Mouse (Mus musculus) lung, embryonic 16.5 days (tissue): ENCODE results near the gene Eif4a1. TPM values are rescaled to one million over a fixed set of nuclear protein-coding genes. Genes with fewer than 3 reads are reported as not detected.

Source experiments
- ATAC-seq: fragments of 200-750 bp; cut with Nextera tagmentation; 2 replicates; pipeline ENCODE4 v1.8.0; 2017; ENCODE audit warnings: low read depth, mild to moderate bottlenecking, moderate library complexity
- H3K27ac ChIP-seq: fragments of 300-500 bp; sonication (generic); 2 replicates; pipeline ENCODE4 v1.5.1; 2014; ENCODE audit warnings: mild to moderate bottlenecking, control low read depth, low read length
- H3K27me3 ChIP-seq: fragments of 300-500 bp; sonication (generic); 2 replicates; pipeline ENCODE4 v1.6.1; 2014; ENCODE audit warnings: low read depth, low read length, mixed read lengths; ENCODE audit not compliant: control insufficient read depth, insufficient read depth
- H3K36me3 ChIP-seq: fragments of 300-500 bp; sonication (generic); 2 replicates; pipeline ENCODE4 v1.6.1; 2014; ENCODE audit warnings: low read length; ENCODE audit not compliant: control insufficient read depth, insufficient read depth
- H3K4me1 ChIP-seq: fragments of 300-500 bp; sonication (generic); replicated peaks from 2 replicates; pipeline ENCODE4 v1.6.1; 2014; ENCODE audit warnings: low read length, mixed read lengths; ENCODE audit not compliant: control insufficient read depth, insufficient read depth
- H3K4me2 ChIP-seq: fragments of 300-500 bp; sonication (generic); 2 replicates; pipeline ENCODE4 v1.6.1; 2014; ENCODE audit warnings: low read depth, low read length, control low read depth
- H3K4me3 ChIP-seq: fragments of 300-500 bp; sonication (generic); 2 replicates; pipeline ENCODE4 v1.5.1; 2014; ENCODE audit warnings: mild to moderate bottlenecking, low read length, control low read depth
- H3K9ac ChIP-seq: fragments of 300-500 bp; sonication (generic); 2 replicates; pipeline ENCODE4 v1.6.1; 2014; ENCODE audit warnings: low read length, control low read depth
- H3K9me3 ChIP-seq: fragments of 300-500 bp; sonication (generic); 2 replicates; pipeline ENCODE4 v1.6.1; 2016; ENCODE audit warnings: low read length; ENCODE audit not compliant: control insufficient read depth
- WGBS: fragments of 180-500 bp; shearing (Covaris S2); extraction: QIAGEN DNeasy Blood & Tissue Kit; methylation state at CpG from one replicate; pipeline ENCODE4 v1.1.7; 2014; 5-methylcytosine and 5-hydroxymethylcytosine counted together
- polyA plus RNA-seq: library from polyadenylated mRNA; unstranded; fragments of >200 nt; fragmentation: Nextera tagmentation; extraction: Ambion mirVana; gene quantifications from 2 replicates; pipeline ENCODE4 v1.2.1, GENCODE M21; 2015

Gene Eif4a1
- polyA plus RNA-seq, 1 experiment from 2014 or later: 624 TPM

GRCm38 (mm10) chr11:69692863-69693262 is 20.6 kb upstream of the Eif4a1 start:
- Histone ChIP-seq H3K4me3 (no peak overlapping the region), H3K9me3 (no peaks in the 10 kb centered on the region), H3K4me1 (peaks cover 12% of the 10 kb centered on the region; the same call in 1 of the 2 replicates), H3K4me2 (no peak overlapping the region), H3K36me3 (no peaks in the 10 kb centered on the region), H3K27me3 (no peaks in the 10 kb centered on the region), H3K27ac (no peak overlapping the region), H3K9ac (no peak overlapping the region)
- 71% methylated on average over 6 of the region's 6 CpGs for WGBS
- no peak for ATAC-seq

GRCm38 (mm10) chr11:69692196-69692811 is 20.1 kb upstream of the Eif4a1 start:
- 64% methylated on average over 9 of the region's 9 CpGs for WGBS
- no peaks in the 10 kb centered on the region for H3K36me3 ChIP-seq
- H3K27ac ChIP-seq: no peak overlapping the region

GRCm38 (mm10) chr11:69689891-69690290 is 17.7 kb upstream of the Eif4a1 start:
- Histone ChIP-seq H3K27me3 (no peaks in the 10 kb centered on the region), H3K4me1 (peaks cover 22% of the 10 kb centered on the region), H3K9ac (no peak overlapping the region), H3K27ac (no peak overlapping the region), H3K9me3 (no peaks in the 10 kb centered on the region), H3K36me3 (no peaks in the 10 kb centered on the region), H3K4me3 (no peak overlapping the region), H3K4me2 (no peak overlapping the region)
- 84% methylated on average over 1 of the region's 1 CpGs for WGBS
- ATAC-seq: no peak

More at GRCm38 (mm10) chr11:69692196-69692811, 20.1 kb upstream of the Eif4a1 start:
- ATAC-seq: no peak
- Histone ChIP-seq H3K4me1 (peaks cover 12% of the 10 kb centered on the region; the same call in 1 of the 2 replicates), H3K9me3 (no peaks in the 10 kb centered on the region), H3K9ac (no peak overlapping the region), H3K27me3 (no peaks in the 10 kb centered on the region), H3K4me3 (no peak overlapping the region), H3K4me2 (no peak overlapping the region)

GRCm38 (mm10) chr11:69687061-69687460 is 14.8 kb upstream of the Eif4a1 start:
- H3K27ac ChIP-seq: peak overlapping the region; percentile 95; the same call in 1 of the 2 replicates
- WGBS: 58% methylated on average over 5 of the region's 5 CpGs
- no peak overlapping the region for H3K4me2 ChIP-seq
- H3K27me3 ChIP-seq: no peaks in the 10 kb centered on the region
- ATAC-seq: no peak
- peaks cover 33% of the 10 kb centered on the region for H3K4me1 ChIP-seq
- H3K36me3 ChIP-seq: no peaks in the 10 kb centered on the region
- no peak overlapping the region for H3K4me3 ChIP-seq
- peak overlapping the region; percentile 50 for H3K9ac ChIP-seq
- H3K9me3 ChIP-seq: no peaks in the 10 kb centered on the region

- 4% methylated on average over 4 of the region's 4 CpGs for WGBS
- H3K9ac ChIP-seq: peak overlapping the region; percentile 50
Observed at GRCm38 (mm10) chr11:69686377-69686776, 14.2 kb upstream of the Eif4a1 start.

GRCm38 (mm10) chr11:69685526-69686148 is 13.4 kb upstream of the Eif4a1 start, which contains the start of gene Tnfsf13:
Gene Tnfsf13, minus strand, starts transcription at chr11:69685784.
- Histone ChIP-seq H3K4me1 (peaks cover 39% of the 10 kb centered on the region), H3K4me3 (peak within 1 kb of the TSS; percentile 14; the same call in 1 of the 2 replicates), H3K27me3 (no peaks in the 10 kb centered on the region), H3K27ac (peak within 1 kb of the TSS; percentile 95), H3K4me2 (peak within 1 kb of the TSS; percentile 41), H3K9me3 (no peaks in the 10 kb centered on the region), H3K36me3 (no peaks in the 10 kb centered on the region), H3K9ac (peak within 1 kb of the TSS; percentile 63)
- 34% methylated on average over 10 of the region's 10 CpGs for WGBS
- ATAC-seq: peak; percentile 57

More at GRCm38 (mm10) chr11:69686377-69686776, 14.2 kb upstream of the Eif4a1 start:
- 0 out of 2 replicates have a peak overlapping the region, but pooled peaks have one; percentile 2 for H3K4me3 ChIP-seq
- no peaks in the 10 kb centered on the region for H3K9me3 ChIP-seq
- H3K4me2 ChIP-seq: peak overlapping the region; percentile 24
- H3K27me3 ChIP-seq: no peaks in the 10 kb centered on the region
- ATAC-seq: 0 out of 2 replicates have a peak, but pooled peaks have one; percentile 18
- peak overlapping the region; percentile 95 for H3K27ac ChIP-seq
- peaks cover 33% of the 10 kb centered on the region for H3K4me1 ChIP-seq
- H3K36me3 ChIP-seq: no peaks in the 10 kb centered on the region

GRCm38 (mm10) chr11:69684936-69685335 is 12.7 kb upstream of the Eif4a1 start:
- Histone ChIP-seq H3K9ac (peak overlapping the region; percentile 50), H3K27ac (peak overlapping the region; percentile 95), H3K4me1 (peaks cover 45% of the 10 kb centered on the region), H3K27me3 (no peaks in the 10 kb centered on the region), H3K36me3 (no peaks in the 10 kb centered on the region), H3K4me3 (no peak overlapping the region), H3K4me2 (no peak overlapping the region), H3K9me3 (no peaks in the 10 kb centered on the region)
- ATAC-seq: no peak
- 90% methylated on average over 6 of the region's 6 CpGs for WGBS

- ATAC-seq: no peak
- Histone ChIP-seq H3K9ac (no peak overlapping the region), H3K4me2 (no peak overlapping the region), H3K4me3 (no peak overlapping the region), H3K9me3 (no peaks in the 10 kb centered on the region), H3K4me1 (peaks cover 48% of the 10 kb centered on the region), H3K36me3 (0 out of 2 replicates have a peak, but pooled peaks cover 2% of the 10 kb centered on the region), H3K27me3 (no peaks in the 10 kb centered on the region), H3K27ac (peak overlapping the region; percentile 95; the same call in 1 of the 2 replicates)
- WGBS: 80% methylated on average over 12 of the region's 12 CpGs
Observed at GRCm38 (mm10) chr11:69684128-69684745, 12.0 kb upstream of the Eif4a1 start.

- H3K27ac ChIP-seq: peak overlapping the region; percentile 97
- H3K4me3 ChIP-seq: no peak overlapping the region
- no peak for ATAC-seq
- H3K9me3 ChIP-seq: no peaks in the 10 kb centered on the region
- peaks cover 4% of the 10 kb centered on the region for H3K36me3 ChIP-seq
- H3K27me3 ChIP-seq: no peaks in the 10 kb centered on the region
- H3K4me1 ChIP-seq: peaks cover 48% of the 10 kb centered on the region
- 65% methylated on average over 7 of the region's 7 CpGs for WGBS
- H3K4me2 ChIP-seq: peak overlapping the region; percentile 78; the same call in 1 of the 2 replicates
- H3K9ac ChIP-seq: peak overlapping the region; percentile 66
Observed at GRCm38 (mm10) chr11:69683576-69683975, 11.4 kb upstream of the Eif4a1 start.
